Mouse (Mus musculus) frontal cortex, postnatal 10 days (tissue): ENCODE data around the gene Trim40.
"Not testable (repeated sequence)": the region's sequence is repeated elsewhere in the genome, so short reads cannot be mapped to it uniquely, and the experiment has no call there.

Experiments used
- DNase-seq, 2 experiments: peaks; one replicate each; pipeline ENCODE4 v3.0.0; 2022; ENCODE audit warnings: low spot score in 2 of 2, mixed read lengths in 1 of 2

Gene Trim40

GRCm38 (mm10) chr17:36893387-36893786 is 3.5 kb upstream of the Trim40 start:
- no peak for DNase-seq

GRCm38 (mm10) chr17:36892362-36892761 is 2.4 kb upstream of the Trim40 start:
- peak in 1 of 2 experiments; percentile 30 for DNase-seq

GRCm38 (mm10) chr17:36891496-36891895 is 1.6 kb upstream of the Trim40 start:
- DNase-seq = not testable (repeated sequence)

GRCm38 (mm10) chr17:36885132-36885790 is 4.7 kb downstream of the Trim40 start:
- no peak for DNase-seq

- no peak for DNase-seq
These were observed 6.6 kb downstream of the Trim40 start for GRCm38 (mm10) chr17:36883350-36883749.

- DNase-seq = no peak
These were observed 15.3 kb downstream of the Trim40 start for GRCm38 (mm10) chr17:36874636-36875035.

- no peak for DNase-seq
These were observed 19.7 kb downstream of the Trim40 start for GRCm38 (mm10) chr17:36869955-36870810.

GRCm38 (mm10) chr17:36869284-36869954 is 20.5 kb downstream of the Trim40 start, which contains the start of gene Trim10:
Trim10 (plus strand) TSS chr17:36869574.
- no peak for DNase-seq

- DNase-seq = no peak
These were observed 21.1 kb downstream of the Trim40 start for GRCm38 (mm10) chr17:36868836-36869235.

GRCm38 (mm10) chr17:36866719-36867527 is 23.0 kb downstream of the Trim40 start, which contains the start of gene Trim15:
Trim15 (minus strand) TSS chr17:36867210.
- no peak for DNase-seq

- DNase-seq = no peak
These were observed 28.2 kb downstream of the Trim40 start for GRCm38 (mm10) chr17:36861680-36862079.

- DNase-seq = no peak
These were observed 31.7 kb downstream of the Trim40 start for GRCm38 (mm10) chr17:36858181-36858580.

GRCm38 (mm10) chr17:36856236-36856635 is 33.7 kb downstream of the Trim40 start:
- DNase-seq = no peak

- no peak for DNase-seq
These were observed 34.4 kb downstream of the Trim40 start for GRCm38 (mm10) chr17:36855484-36855883.

GRCm38 (mm10) chr17:36851627-36852026 is 38.3 kb downstream of the Trim40 start:
- no peak for DNase-seq

- no peak for DNase-seq
These were observed 38.7 kb downstream of the Trim40 start for GRCm38 (mm10) chr17:36851200-36851599.

GRCm38 (mm10) chr17:36849992-36850391 is 39.9 kb downstream of the Trim40 start:
- no peak for DNase-seq

GRCm38 (mm10) chr17:36848911-36849310 is 41.0 kb downstream of the Trim40 start:
- no peak for DNase-seq

- no peak for DNase-seq
These were observed 45.2 kb downstream of the Trim40 start for GRCm38 (mm10) chr17:36844725-36845124.

- no peak for DNase-seq
These were observed 45.6 kb downstream of the Trim40 start for GRCm38 (mm10) chr17:36844286-36844719.

GRCm38 (mm10) chr17:36843696-36844095 is 46.2 kb downstream of the Trim40 start:
- DNase-seq = no peak
